Mouse (Mus musculus) ES-E14 (cell line): Measurements from ENCODE around the gene Gm30191. TPM values are rescaled to one million over a fixed set of nuclear protein-coding genes. Genes with fewer than 3 reads are reported as not detected.

Experiments
- DNase-seq: peaks from one replicate; pipeline ENCODE4 v3.0.0-alpha.2; 2013; ENCODE audit warnings: low read depth, low spot score
- H3K27ac ChIP-seq: 2 replicates; pipeline ENCODE4 v1.5.1; 2012; ENCODE audit warnings: low read depth, mild to moderate bottlenecking, low read length, moderate library complexity, mixed read lengths; ENCODE audit not compliant: poor library complexity, insufficient read depth, severe bottlenecking
- H3K36me3 ChIP-seq: 2 replicates; pipeline ENCODE4 v1.6.1; 2012; ENCODE audit warnings: mild to moderate bottlenecking, low read length, moderate library complexity, mixed read lengths; ENCODE audit not compliant: control insufficient read depth, poor library complexity, insufficient read depth, severe bottlenecking
- H3K4me1 ChIP-seq, 2 experiments: fragments of 150-350 bp in 1 of 2; sonication (generic) in 1 of 2; 2 replicates each; pipeline ENCODE4 v1.6.1; 2012; ENCODE audit warnings: low read length in 2 of 2, mild to moderate bottlenecking in 1 of 2, mixed read lengths in 1 of 2; ENCODE audit not compliant: control insufficient read depth in 2 of 2, insufficient read depth in 2 of 2, poor library complexity in 1 of 2
- H3K4me3 ChIP-seq, 2 experiments: fragments of 150-350 bp in 1 of 2; sonication (generic) in 1 of 2; 2 replicates each; pipeline ENCODE4 v1.5.1; 2012; ENCODE audit warnings: low read length in 2 of 2, low read depth in 1 of 2, mild to moderate bottlenecking in 1 of 2, mixed read lengths in 1 of 2; ENCODE audit not compliant: insufficient read depth in 1 of 2, poor library complexity in 1 of 2, severe bottlenecking in 1 of 2
- H3K9ac ChIP-seq: 2 replicates; pipeline ENCODE4 v1.6.1; 2012; ENCODE audit warnings: low read depth, mild to moderate bottlenecking, low read length, mixed read lengths; ENCODE audit not compliant: poor library complexity, insufficient read depth, severe bottlenecking
- H3K9me3 ChIP-seq: fragments of 150-350 bp; sonication (generic); 2 replicates; pipeline ENCODE4 v1.6.1; 2012; ENCODE audit warnings: low read depth, mild to moderate bottlenecking, low read length; ENCODE audit not compliant: control insufficient read depth, insufficient read depth
- CHD2 ChIP-seq: IDR thresholded peaks from 2 replicates; pipeline ENCODE4 v1.6.1; 2014; ENCODE audit warnings: mild to moderate bottlenecking, low read depth, low read length, inconsistent platforms
- HCFC1 ChIP-seq: IDR thresholded peaks from 2 replicates; pipeline ENCODE4 v1.6.1; 2012; ENCODE audit warnings: low read length, inconsistent platforms, borderline replicate concordance; ENCODE audit not compliant: insufficient read depth
- MAFK ChIP-seq: IDR thresholded peaks from 2 replicates; pipeline ENCODE4 v1.6.1; 2014; ENCODE audit warnings: mild to moderate bottlenecking, low read depth, low read length, inconsistent platforms; ENCODE audit not compliant: insufficient read depth
- ZC3H11A ChIP-seq: IDR thresholded peaks from 2 replicates; pipeline ENCODE4 v1.6.1; 2012; ENCODE audit warnings: low read depth, mild to moderate bottlenecking, inconsistent platforms, low read length, borderline replicate concordance
- ZNF384 ChIP-seq: IDR thresholded peaks from 2 replicates; pipeline ENCODE4 v1.6.1; 2012; ENCODE audit warnings: low read depth, low read length, inconsistent platforms
- in situ Hi-C, 2 experiments: fragments of 600-800 bp; cut with MboI; formaldehyde crosslinking; loops; one replicate each; pipeline ENCODE4 v1.15.1; 2025; ENCODE audit warnings: low sequenced_read_pairs in 2 of 2, inconsistent platforms in 1 of 2; ENCODE audit not compliant: unreplicated experiment in 2 of 2
- total RNA-seq: library from RNA; depleted of rRNA; stranded (reverse); fragments of 300-350 nt; gene quantifications from 2 replicates; pipeline ENCODE4 v1.2.3, GENCODE M21; 2012

The Gm30191 gene
- total RNA-seq, 1 experiment: not detected

DNA sequence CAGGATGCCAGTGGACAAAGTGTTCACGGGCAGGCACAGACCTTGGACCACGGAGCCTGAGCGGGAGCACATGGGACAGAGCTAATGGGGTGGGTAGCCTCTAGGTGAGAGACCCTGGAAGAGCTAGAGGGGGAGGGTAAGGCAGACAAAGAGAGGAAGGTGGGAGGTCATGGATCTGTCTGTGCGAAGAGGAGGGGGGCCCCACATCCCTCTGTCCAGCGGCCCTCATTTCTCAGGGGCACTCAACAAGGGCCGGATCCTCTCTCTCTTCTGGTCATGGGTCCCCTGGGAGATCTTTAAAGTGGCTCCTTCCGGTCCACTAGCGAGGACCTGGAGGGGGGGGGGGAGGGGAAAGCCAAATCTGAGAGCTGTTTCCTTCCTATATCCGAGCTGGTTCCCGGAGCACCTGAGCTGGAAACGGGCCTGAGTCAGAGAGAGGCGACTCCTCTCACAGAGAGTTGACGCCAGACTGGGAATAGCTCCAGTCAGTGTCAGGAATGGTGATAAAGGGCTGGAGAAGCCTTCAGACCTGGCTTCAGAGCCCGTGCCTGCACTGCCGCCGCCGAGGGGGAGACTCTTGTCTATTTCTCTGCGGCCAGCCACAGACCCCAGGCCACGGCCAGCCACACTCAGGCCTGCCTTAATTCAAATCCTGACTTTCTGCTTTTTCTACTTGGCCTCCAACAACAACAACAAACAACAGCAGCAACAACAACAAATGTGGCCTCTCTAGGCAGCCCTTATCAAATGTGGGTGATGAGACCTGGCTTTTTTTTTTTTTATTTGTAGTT is 9.9 kb downstream of the Gm30191 start:
- Histone ChIP-seq H3K4me3 (peak overlapping the region; percentile 1 to 3; a peak in 1 of 4 replicates), H3K36me3 (no peaks in the 10 kb centered on the region), H3K9ac (peak overlapping the region; percentile 26), H3K27ac (peak overlapping the region; percentile 14), H3K4me1 (peaks cover 12 to 38% of the 10 kb centered on the region in 2 experiments), H3K9me3 (no peaks in the 10 kb centered on the region)
- in situ Hi-C loops: no loop called here
- TF ChIP-seq MAFK (no peak), ZNF384 (no peak), HCFC1 (no peak), CHD2 (no peak), ZC3H11A (no peak)
- no peak for DNase-seq

DNA sequence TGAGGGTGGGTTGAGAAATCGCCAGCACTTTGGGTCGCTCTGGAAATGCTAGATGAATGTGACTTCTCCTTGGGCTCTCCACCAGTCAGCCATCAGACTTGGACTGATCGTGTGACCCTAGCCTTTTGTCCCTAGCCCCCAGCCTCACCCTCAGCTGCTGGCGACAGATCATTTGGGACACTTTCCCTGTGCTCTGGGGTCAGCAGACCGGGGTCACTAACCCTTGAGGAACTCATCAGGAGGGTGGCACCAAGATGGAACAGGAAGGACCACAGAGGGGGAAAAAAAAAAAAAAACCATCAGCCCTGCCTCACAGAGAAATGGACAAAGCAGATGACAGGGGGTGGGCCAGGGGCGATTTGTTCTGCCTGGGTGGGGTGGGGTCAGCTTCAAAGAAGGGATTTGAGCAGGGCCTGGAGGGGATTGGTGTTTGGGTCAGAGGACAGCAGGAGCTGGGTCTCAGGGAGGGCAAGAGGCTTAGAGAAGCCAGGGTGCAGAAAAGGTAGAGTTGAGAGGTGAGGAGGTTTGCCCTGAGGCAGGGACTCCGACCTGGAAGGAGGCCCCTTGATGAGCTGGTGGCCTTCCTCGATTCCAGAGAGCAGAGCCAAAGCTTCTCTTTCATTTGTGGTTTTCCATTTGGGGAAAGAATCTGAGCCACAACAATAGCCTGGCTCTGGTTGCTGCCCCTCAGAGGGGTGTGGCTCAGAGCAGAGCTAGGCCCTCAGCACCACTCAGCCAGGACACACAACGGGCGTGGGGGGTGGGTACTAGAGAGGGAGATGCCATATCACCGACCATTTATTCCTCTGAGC is 10.7 kb downstream of the Gm30191 start:
- DNase-seq: no peak
- H3K36me3 ChIP-seq: no peaks in the 10 kb centered on the region
- 0 out of 2 replicates have a peak overlapping the region, but pooled peaks have one; percentile 8 for H3K27ac ChIP-seq
- no peak overlapping the region for H3K4me3 ChIP-seq
- H3K9me3 ChIP-seq: no peaks in the 10 kb centered on the region
- H3K4me1 ChIP-seq: peaks cover 12 to 37% of the 10 kb centered on the region in 2 experiments
- H3K9ac ChIP-seq: no peak overlapping the region
- in situ Hi-C loops: no loop called here
- TF ChIP-seq MAFK: no peak
- no peak for TF ChIP-seq ZNF384
- TF ChIP-seq ZC3H11A: no peak
- TF ChIP-seq CHD2: no peak
- TF ChIP-seq HCFC1: no peak

DNA sequence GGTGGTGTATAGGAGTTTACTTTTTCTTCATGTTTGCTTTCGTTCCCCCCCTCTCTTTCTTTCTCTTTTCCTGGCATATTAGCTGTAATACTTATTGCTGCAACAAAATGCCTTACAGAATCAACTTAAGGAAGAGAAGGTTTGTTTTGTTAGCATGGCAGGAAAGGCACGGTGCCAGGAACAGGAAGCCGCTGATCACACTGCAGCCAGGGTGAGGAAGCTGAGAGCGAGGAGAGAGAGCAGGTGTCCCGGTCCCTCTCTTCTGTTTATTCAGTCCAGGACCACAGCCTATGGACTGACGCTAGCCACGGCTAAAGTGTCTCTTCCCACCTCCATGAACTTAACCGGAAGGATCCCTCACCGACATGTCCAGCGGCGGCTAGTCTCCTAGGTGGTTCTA is 11.6 kb downstream of the Gm30191 start:
- Histone ChIP-seq H3K36me3 (no peaks in the 10 kb centered on the region), H3K27ac (no peak overlapping the region; the same call in 1 of the 2 replicates), H3K9ac (no peak overlapping the region), H3K4me3 (no peak overlapping the region), H3K9me3 (no peaks in the 10 kb centered on the region), H3K4me1 (peaks cover 12 to 29% of the 10 kb centered on the region in 2 experiments)
- in situ Hi-C loops: no loop called here
- DNase-seq: no peak
- TF ChIP-seq ZC3H11A (no peak), HCFC1 (no peak), CHD2 (no peak), ZNF384 (no peak), MAFK (no peak)

DNA sequence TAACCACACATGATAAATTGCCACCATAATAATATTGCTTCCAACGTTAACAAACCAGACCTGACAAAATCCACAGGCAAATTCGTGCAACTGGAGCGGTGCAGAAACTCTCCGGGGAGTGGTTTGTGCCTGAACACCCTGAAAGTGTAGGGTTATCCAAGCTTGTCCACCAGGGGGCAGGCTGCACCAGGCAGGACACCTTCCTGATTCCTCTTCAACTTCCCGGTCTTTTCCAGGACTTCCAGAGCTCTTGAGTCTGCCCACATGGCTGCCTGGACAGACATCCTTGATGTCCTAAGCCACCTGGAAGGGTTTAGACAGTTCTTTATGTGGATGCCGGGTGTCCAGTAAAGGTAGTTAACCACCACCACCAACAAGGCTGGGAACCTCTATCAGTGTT is 16.5 kb downstream of the Gm30191 start:
- H3K4me3 ChIP-seq: no peak overlapping the region
- H3K4me1 ChIP-seq: peaks cover 2 to 7% of the 10 kb centered on the region in 2 experiments; a peak in 1 of 4 replicates
- peak; percentile 81 for DNase-seq
- no peaks in the 10 kb centered on the region for H3K36me3 ChIP-seq
- no peaks in the 10 kb centered on the region for H3K9me3 ChIP-seq
- no peak overlapping the region for H3K9ac ChIP-seq
- H3K27ac ChIP-seq: no peak overlapping the region
- TF ChIP-seq ZC3H11A: peak; percentile 50; the same call in 1 of the 2 replicates
- TF ChIP-seq CHD2: no peak
- no peak for TF ChIP-seq HCFC1
- in situ Hi-C loops: no loop called here
